Mouse (Mus musculus) small intestine, adult 2 months (tissue): Measurements from ENCODE around the gene Nat14.

ENCODE experiments used
- CTCF ChIP-seq: fragments of 200-500 bp; IDR thresholded peaks from 2 replicates; pipeline ENCODE4 v1.5.1; 2012; ENCODE audit warnings: low read depth, mild to moderate bottlenecking, control low read depth, inconsistent platforms, low read length, moderate library complexity, mixed read lengths; ENCODE audit not compliant: insufficient replicate concordance, insufficient read length; ENCODE audit errors: extremely low read depth
- POLR2A ChIP-seq: fragments of 200-500 bp; IDR thresholded peaks from 2 replicates; pipeline ENCODE4 v1.6.1; 2012; ENCODE audit warnings: low read depth, mild to moderate bottlenecking, control low read depth, inconsistent platforms, low read length, moderate library complexity

DNA sequence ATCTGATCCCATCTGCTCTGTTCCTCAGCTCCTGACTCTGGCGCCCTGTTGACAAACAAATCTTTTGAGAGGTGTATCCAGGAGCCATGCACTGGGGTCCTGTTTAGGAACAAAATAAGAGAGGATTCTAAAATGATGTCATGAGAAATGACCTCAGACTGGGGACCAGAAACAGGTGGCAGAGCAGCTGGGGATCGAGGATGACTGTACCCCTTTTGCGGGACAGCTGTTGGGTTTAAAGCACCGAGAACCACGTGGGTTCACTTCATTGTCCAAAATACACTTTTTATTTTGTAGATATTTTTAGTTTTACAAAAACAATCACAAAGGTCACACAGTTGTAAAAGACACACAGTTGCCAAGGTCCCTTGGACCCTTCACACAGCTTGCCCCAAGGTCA, 43.2 kb downstream of the Nat14 start:
- TF ChIP-seq CTCF (no peak), POLR2A (no peak)
